Mouse (Mus musculus): ENCODE data around the gene Srsf1. TPM values are rescaled to one million over a fixed set of nuclear protein-coding genes. Genes with fewer than 3 reads are reported as not detected.

The Srsf1 gene
- polyA plus RNA-seq, 1 experiment: 18.3 TPM

DNA sequence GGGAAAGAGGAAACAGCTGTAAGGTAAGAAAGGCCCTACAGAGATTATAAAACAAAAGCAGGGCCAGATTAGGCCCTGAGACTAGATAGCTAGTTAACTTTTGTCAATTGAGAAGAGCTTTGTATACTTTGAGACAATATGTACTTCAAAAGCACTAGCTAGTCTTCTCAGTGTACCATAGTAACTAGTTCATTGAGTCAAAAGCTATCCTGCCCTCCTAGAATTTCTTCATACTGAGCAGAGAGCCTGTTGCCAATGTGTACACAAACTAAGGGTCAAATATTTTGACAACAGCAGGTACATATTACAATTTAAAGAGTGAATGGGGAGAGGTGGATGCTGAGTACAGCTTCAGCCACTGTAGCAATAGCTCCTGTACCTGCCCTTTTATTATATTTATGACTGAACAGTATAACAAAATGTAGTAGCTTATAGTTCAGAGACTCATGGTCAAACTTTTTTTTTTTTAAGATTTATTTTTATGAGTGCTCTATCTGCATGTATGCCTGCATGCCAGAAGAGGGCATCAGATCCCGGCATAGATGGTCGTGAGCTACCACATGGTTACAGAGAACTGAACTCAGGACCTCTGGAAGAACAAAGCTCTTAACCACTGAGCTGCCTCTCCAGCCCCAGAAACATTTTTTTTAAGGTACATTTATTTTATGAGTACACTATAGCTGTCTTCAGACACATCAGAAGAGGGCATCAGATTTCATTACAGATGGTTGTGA, 14.9 kb downstream of the Srsf1 start:
- TF ChIP-seq TAL1 (IDR thresholded peaks at IDR 0.05; ENCODE audit: low read length): no peak
- no peak for TF ChIP-seq GATA1 (IDR thresholded peaks at IDR 0.05; ENCODE audit: low read length)
- Histone ChIP-seq H3K36me3 (ENCODE audit: control insufficient read depth) (peaks cover 43% of the 10 kb centered on the region), H3K9me3 (ENCODE audit: control insufficient read depth, low read length) (no peaks in the 10 kb centered on the region), H3K4me3 (replicated peaks) (no peak overlapping the region), H3K27me3 (ENCODE audit: control insufficient read depth) (no peaks in the 10 kb centered on the region), H3K4me1 (ENCODE audit: control insufficient read depth) (peaks cover 8% of the 10 kb centered on the region)

DNA sequence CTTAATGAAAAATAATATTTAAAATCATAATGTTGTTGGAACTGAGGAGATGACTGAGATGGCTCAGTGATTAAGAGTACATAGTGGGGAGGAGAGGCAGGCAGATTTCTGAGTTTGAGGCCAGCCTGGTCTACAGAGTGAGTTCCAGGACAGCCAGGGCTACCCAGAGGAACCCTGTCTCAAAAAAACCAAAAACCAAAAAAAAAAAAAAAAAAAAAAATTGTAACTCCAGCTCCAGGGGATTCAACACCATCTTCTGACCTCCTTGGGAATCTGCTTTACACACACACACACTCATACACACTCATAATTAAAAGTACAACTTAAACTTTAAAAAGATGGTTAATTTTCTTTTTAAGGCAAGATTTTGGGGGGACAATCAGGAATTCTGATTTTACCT, 18.6 kb downstream of the Srsf1 start:
- peaks cover 5% of the 10 kb centered on the region for H3K27me3 ChIP-seq (ENCODE audit: control insufficient read depth)
- no peak overlapping the region for H3K4me3 ChIP-seq (replicated peaks)
- TF ChIP-seq GATA1 (IDR thresholded peaks at IDR 0.05; ENCODE audit: low read length) (no peak), TAL1 (IDR thresholded peaks at IDR 0.05; ENCODE audit: low read length) (no peak)
- no peaks in the 10 kb centered on the region for H3K9me3 ChIP-seq (ENCODE audit: control insufficient read depth, low read length)
- peaks cover 14% of the 10 kb centered on the region for H3K36me3 ChIP-seq (ENCODE audit: control insufficient read depth)
- peaks cover 25% of the 10 kb centered on the region for H3K4me1 ChIP-seq (ENCODE audit: control insufficient read depth)

DNA sequence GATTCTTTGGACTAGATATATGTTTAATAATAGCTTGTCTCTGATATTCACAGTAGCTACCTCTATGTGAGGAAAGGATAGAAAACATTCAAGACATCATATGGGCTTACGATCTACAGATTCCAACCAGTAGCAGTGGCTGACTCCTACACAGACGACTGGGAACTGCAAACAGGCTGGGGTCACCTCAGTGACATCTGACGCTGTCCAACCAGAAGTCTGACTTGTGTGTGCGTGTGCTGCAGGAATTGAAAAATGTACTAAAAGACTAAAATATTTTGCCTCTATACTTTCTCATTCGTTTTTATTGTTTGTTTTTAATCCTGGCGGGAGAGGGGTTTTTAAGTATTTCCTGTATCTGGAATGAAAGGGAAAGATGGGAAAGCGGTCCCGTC, 20.0 kb downstream of the Srsf1 start:
- TF ChIP-seq GATA1 (IDR thresholded peaks at IDR 0.05; ENCODE audit: low read length) (no peak), TAL1 (IDR thresholded peaks at IDR 0.05; ENCODE audit: low read length) (no peak)

DNA sequence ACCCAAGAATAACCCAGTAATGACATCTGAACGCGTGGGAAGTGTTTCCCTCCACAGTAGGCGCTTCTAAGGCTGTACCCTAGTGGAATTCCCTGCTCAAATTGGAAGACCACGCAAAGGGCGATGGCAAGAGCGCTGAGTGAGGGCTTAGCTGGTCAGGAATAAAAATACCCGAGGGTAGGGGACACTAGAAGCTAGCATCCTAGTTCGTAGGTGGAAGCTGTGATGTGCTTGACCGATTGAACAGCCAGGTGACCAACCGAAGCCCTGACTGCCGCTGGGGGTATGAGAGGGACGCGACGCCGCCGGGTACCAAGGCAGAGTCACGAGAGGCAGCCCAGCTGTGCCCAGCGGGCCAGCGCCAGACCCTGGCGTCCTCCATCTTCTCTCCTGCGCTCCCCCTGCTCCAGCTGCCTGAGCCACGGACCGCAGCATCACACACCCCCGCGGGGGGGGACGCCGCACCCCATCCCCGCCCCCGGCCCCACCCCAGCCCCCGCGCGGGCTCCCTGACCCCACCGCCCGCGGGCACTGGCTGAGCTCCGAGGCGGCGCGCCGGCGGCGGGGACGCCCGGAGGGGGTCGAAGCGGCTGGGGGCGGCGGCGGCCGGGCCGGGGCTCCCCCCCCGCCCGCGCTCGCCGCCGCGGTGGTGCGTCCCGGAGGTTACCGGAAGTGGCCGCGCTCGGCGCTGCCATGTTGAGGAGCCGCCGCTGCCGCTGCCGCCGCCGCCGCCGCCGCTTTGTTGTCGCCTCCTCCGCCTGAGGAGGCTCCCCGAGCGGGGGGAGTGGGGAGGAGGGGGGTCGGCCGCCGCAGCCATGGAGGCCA, 20.6 kb downstream of the Srsf1 start, which contains the start of gene Vezf1:
Gene Vezf1, plus strand, starts transcription at position 694 of the 825 bp plus-strand sequence.
- peak within 1 kb of the TSS; percentile 79 for H3K4me3 ChIP-seq (replicated peaks)
- TF ChIP-seq TAL1 (IDR thresholded peaks at IDR 0.05; ENCODE audit: low read length) (no peak), GATA1 (IDR thresholded peaks at IDR 0.05; ENCODE audit: low read length) (no peak)

More for the DNA sequence above, 20.0 kb downstream of the Srsf1 start:
- Histone ChIP-seq H3K36me3 (ENCODE audit: control insufficient read depth) (peaks cover 9% of the 10 kb centered on the region), H3K4me1 (ENCODE audit: control insufficient read depth) (peaks cover 32% of the 10 kb centered on the region), H3K4me3 (replicated peaks) (peak overlapping the region; percentile 79), H3K9me3 (ENCODE audit: control insufficient read depth, low read length) (no peaks in the 10 kb centered on the region), H3K27me3 (ENCODE audit: control insufficient read depth) (peaks cover 5% of the 10 kb centered on the region)

DNA sequence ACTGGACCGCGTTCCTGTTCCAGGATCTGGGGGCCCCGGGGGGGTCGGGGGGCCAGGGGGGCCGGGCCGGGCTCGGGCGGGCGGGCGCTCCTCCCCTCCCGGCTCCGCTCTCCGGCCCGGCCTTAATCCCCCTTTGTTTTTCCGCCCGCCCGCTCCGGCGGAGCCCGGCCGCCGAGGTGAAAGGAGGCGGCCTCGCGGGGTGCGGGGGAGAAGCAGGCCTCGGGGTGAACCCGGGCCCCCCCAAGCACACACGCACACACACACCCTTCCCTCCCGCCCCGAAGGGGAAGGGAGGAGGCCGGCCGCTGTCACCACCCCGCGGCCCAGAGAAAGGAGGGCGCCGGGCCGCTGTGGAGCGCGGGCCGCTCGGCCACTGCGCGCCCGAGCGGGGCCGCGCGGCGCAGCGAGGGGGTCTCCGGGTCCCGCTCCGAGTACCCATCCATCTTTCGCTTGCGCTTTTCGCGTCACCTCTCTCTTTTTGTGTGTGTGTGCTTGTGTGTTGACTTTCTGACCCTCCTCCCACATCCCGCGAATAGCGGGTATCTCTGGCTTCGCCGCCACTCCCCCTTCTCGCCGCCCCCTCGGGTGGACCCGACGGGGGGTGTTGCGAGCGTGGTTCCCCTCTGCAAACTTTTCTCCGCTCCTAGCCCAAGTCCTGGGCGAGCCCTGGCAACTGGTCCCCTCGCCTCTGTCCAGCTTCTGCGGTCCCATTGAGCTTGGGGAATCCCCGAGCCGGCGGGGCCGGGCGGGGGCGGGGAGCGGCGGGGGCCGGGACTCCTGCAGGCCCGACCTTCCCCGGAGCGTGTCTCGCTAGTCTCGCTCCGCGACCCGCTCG, 21.5 kb downstream of the Srsf1 start:
- peaks cover 33% of the 10 kb centered on the region for H3K4me1 ChIP-seq (ENCODE audit: control insufficient read depth)
- H3K27me3 ChIP-seq (ENCODE audit: control insufficient read depth): peaks cover 5% of the 10 kb centered on the region
- H3K36me3 ChIP-seq (ENCODE audit: control insufficient read depth): peaks cover 18% of the 10 kb centered on the region
- no peaks in the 10 kb centered on the region for H3K9me3 ChIP-seq (ENCODE audit: control insufficient read depth, low read length)
- TF ChIP-seq TAL1 (IDR thresholded peaks at IDR 0.05; ENCODE audit: low read length) (no peak), GATA1 (IDR thresholded peaks at IDR 0.05; ENCODE audit: low read length) (no peak)
- H3K4me3 ChIP-seq (replicated peaks): peak overlapping the region; percentile 79

More for the DNA sequence above, 20.6 kb downstream of the Srsf1 start, which contains the start of gene Vezf1:
- Histone ChIP-seq H3K27me3 (ENCODE audit: control insufficient read depth) (peaks cover 5% of the 10 kb centered on the region), H3K9me3 (ENCODE audit: control insufficient read depth, low read length) (no peaks in the 10 kb centered on the region), H3K36me3 (ENCODE audit: control insufficient read depth) (peaks cover 10% of the 10 kb centered on the region), H3K4me1 (ENCODE audit: control insufficient read depth) (peaks cover 32% of the 10 kb centered on the region)

DNA sequence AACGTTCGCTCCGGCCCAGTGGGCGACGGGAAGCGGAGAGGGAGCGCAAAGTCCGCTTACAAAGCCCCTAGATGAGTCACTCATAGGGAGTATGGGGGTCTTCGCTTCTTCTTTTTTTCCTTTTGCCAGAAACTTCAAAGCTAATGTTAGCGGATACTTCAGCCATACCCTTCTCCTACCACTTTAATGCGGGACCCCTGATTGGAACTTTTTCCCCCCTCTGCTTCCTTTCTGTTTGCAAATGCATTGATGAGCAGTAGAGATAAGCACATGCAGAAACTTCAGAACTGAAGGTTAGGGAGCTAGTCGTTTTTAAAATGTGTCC, 22.0 kb downstream of the Srsf1 start:
- H3K4me1 ChIP-seq (ENCODE audit: control insufficient read depth): peaks cover 34% of the 10 kb centered on the region
- peaks cover 5% of the 10 kb centered on the region for H3K27me3 ChIP-seq (ENCODE audit: control insufficient read depth)
- H3K36me3 ChIP-seq (ENCODE audit: control insufficient read depth): peaks cover 21% of the 10 kb centered on the region
- H3K4me3 ChIP-seq (replicated peaks): peak overlapping the region; percentile 79
- TF ChIP-seq TAL1 (IDR thresholded peaks at IDR 0.05; ENCODE audit: low read length): no peak
- TF ChIP-seq GATA1 (IDR thresholded peaks at IDR 0.05; ENCODE audit: low read length): no peak
- no peaks in the 10 kb centered on the region for H3K9me3 ChIP-seq (ENCODE audit: control insufficient read depth, low read length)

DNA sequence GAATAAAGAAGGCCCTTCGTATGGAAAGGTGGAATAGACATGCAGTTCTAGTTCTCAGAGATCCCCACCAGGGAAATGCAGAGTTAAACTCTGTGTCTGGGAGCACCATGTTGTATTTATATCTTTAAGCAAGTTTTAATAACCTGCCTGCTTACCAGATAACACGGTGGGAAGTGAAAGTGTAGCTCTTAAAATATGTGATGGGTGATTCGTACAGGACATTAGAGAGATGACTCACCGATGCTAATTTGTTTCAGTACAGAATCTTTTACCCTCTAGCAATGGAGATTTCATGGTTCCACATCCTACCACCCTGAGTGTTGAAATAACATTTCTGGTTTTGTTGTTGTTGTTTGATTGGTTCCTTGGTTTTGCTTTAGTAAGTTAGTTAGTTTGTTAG, 23.2 kb downstream of the Srsf1 start:
- H3K4me1 ChIP-seq (ENCODE audit: control insufficient read depth): peaks cover 34% of the 10 kb centered on the region
- peaks cover 29% of the 10 kb centered on the region for H3K36me3 ChIP-seq (ENCODE audit: control insufficient read depth)

DNA sequence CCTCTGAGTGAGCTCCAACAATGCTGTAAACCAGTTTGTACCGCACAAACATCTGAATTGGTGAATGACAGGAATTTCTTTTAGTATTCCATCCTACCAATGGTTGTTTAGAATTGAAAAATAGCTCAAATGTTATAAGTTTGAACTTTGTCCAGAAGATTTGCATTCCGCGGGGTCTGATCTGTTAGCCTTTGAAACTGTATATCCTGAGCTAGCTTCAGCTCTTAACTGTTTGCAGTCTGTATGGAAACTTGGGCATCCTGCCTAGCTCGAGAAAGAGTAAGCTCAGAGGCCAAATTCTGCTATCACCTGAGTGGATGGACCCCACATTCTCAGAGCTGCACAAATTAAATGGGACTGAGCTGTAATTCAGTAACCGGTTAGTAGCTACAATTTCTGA, 23.9 kb downstream of the Srsf1 start:
- H3K27me3 ChIP-seq (ENCODE audit: control insufficient read depth): peaks cover 5% of the 10 kb centered on the region
- peaks cover 34% of the 10 kb centered on the region for H3K4me1 ChIP-seq (ENCODE audit: control insufficient read depth)
- H3K4me3 ChIP-seq (replicated peaks): no peak overlapping the region
- no peak for TF ChIP-seq GATA1 (IDR thresholded peaks at IDR 0.05; ENCODE audit: low read length)
- no peak for TF ChIP-seq TAL1 (IDR thresholded peaks at IDR 0.05; ENCODE audit: low read length)
- no peaks in the 10 kb centered on the region for H3K9me3 ChIP-seq (ENCODE audit: control insufficient read depth, low read length)
- H3K36me3 ChIP-seq (ENCODE audit: control insufficient read depth): peaks cover 36% of the 10 kb centered on the region

More for the DNA sequence above, 23.2 kb downstream of the Srsf1 start:
- TF ChIP-seq GATA1 (IDR thresholded peaks at IDR 0.05; ENCODE audit: low read length) (no peak), TAL1 (IDR thresholded peaks at IDR 0.05; ENCODE audit: low read length) (no peak)
- Histone ChIP-seq H3K9me3 (ENCODE audit: control insufficient read depth, low read length) (no peaks in the 10 kb centered on the region), H3K27me3 (ENCODE audit: control insufficient read depth) (peaks cover 5% of the 10 kb centered on the region), H3K4me3 (replicated peaks) (no peak overlapping the region)

Measured in erythroblast, embryonic 14.5 days (primary cell).